Mouse (Mus musculus) ES-E14 (cell line): ENCODE measurements around the gene Scrg1. TPM values are rescaled to one million over a fixed set of nuclear protein-coding genes. Genes with fewer than 3 reads are reported as not detected.

Experiments used
- DNase-seq: peaks from one replicate; pipeline ENCODE4 v3.0.0-alpha.2; 2013; ENCODE audit warnings: low read depth, low spot score
- H3K27ac ChIP-seq: 2 replicates; pipeline ENCODE4 v1.5.1; 2012; ENCODE audit warnings: low read depth, mild to moderate bottlenecking, low read length, moderate library complexity, mixed read lengths; ENCODE audit not compliant: poor library complexity, insufficient read depth, severe bottlenecking
- H3K36me3 ChIP-seq: 2 replicates; pipeline ENCODE4 v1.6.1; 2012; ENCODE audit warnings: mild to moderate bottlenecking, low read length, moderate library complexity, mixed read lengths; ENCODE audit not compliant: control insufficient read depth, poor library complexity, insufficient read depth, severe bottlenecking
- H3K4me1 ChIP-seq, 2 experiments: fragments of 150-350 bp in 1 of 2; sonication (generic) in 1 of 2; 2 replicates each; pipeline ENCODE4 v1.6.1; 2012; ENCODE audit warnings: low read length in 2 of 2, mild to moderate bottlenecking in 1 of 2, mixed read lengths in 1 of 2; ENCODE audit not compliant: control insufficient read depth in 2 of 2, insufficient read depth in 2 of 2, poor library complexity in 1 of 2
- H3K4me3 ChIP-seq, 2 experiments: fragments of 150-350 bp in 1 of 2; sonication (generic) in 1 of 2; 2 replicates each; pipeline ENCODE4 v1.5.1; 2012; ENCODE audit warnings: low read length in 2 of 2, low read depth in 1 of 2, mild to moderate bottlenecking in 1 of 2, mixed read lengths in 1 of 2; ENCODE audit not compliant: insufficient read depth in 1 of 2, poor library complexity in 1 of 2, severe bottlenecking in 1 of 2
- H3K9ac ChIP-seq: 2 replicates; pipeline ENCODE4 v1.6.1; 2012; ENCODE audit warnings: low read depth, mild to moderate bottlenecking, low read length, mixed read lengths; ENCODE audit not compliant: poor library complexity, insufficient read depth, severe bottlenecking
- H3K9me3 ChIP-seq: fragments of 150-350 bp; sonication (generic); 2 replicates; pipeline ENCODE4 v1.6.1; 2012; ENCODE audit warnings: low read depth, mild to moderate bottlenecking, low read length; ENCODE audit not compliant: control insufficient read depth, insufficient read depth
- CHD2 ChIP-seq: IDR thresholded peaks from 2 replicates; pipeline ENCODE4 v1.6.1; 2014; ENCODE audit warnings: mild to moderate bottlenecking, low read depth, low read length, inconsistent platforms
- HCFC1 ChIP-seq: IDR thresholded peaks from 2 replicates; pipeline ENCODE4 v1.6.1; 2012; ENCODE audit warnings: low read length, inconsistent platforms, borderline replicate concordance; ENCODE audit not compliant: insufficient read depth
- MAFK ChIP-seq: IDR thresholded peaks from 2 replicates; pipeline ENCODE4 v1.6.1; 2014; ENCODE audit warnings: mild to moderate bottlenecking, low read depth, low read length, inconsistent platforms; ENCODE audit not compliant: insufficient read depth
- ZC3H11A ChIP-seq: IDR thresholded peaks from 2 replicates; pipeline ENCODE4 v1.6.1; 2012; ENCODE audit warnings: low read depth, mild to moderate bottlenecking, inconsistent platforms, low read length, borderline replicate concordance
- ZNF384 ChIP-seq: IDR thresholded peaks from 2 replicates; pipeline ENCODE4 v1.6.1; 2012; ENCODE audit warnings: low read depth, low read length, inconsistent platforms
- in situ Hi-C, 2 experiments: fragments of 600-800 bp; cut with MboI; formaldehyde crosslinking; loops; one replicate each; pipeline ENCODE4 v1.15.1; 2025; ENCODE audit warnings: low sequenced_read_pairs in 2 of 2, inconsistent platforms in 1 of 2; ENCODE audit not compliant: unreplicated experiment in 2 of 2
- total RNA-seq: library from RNA; depleted of rRNA; stranded (reverse); fragments of 300-350 nt; gene quantifications from 2 replicates; pipeline ENCODE4 v1.2.3, GENCODE M21; 2012

The Scrg1 gene
- total RNA-seq, 1 experiment, result not detected

- DNase-seq, result no peak
- TF ChIP-seq ZC3H11A (no peak), CHD2 (no peak), ZNF384 (no peak), HCFC1 (no peak), MAFK (no peak)
- Histone ChIP-seq H3K4me3 (no peak overlapping the region), H3K4me1 (no peaks in the 10 kb centered on the region), H3K9me3 (no peaks in the 10 kb centered on the region), H3K36me3 (no peaks in the 10 kb centered on the region), H3K27ac (no peak overlapping the region), H3K9ac (no peak overlapping the region)
- in situ Hi-C loops, result loop anchor here (5.0 to 25.0 kb wide), 2 partner anchors 101 to 356 kb away; no protein-coding TSS in a partner anchor
These were observed 24.8 kb upstream of the Scrg1 start for GRCm38 (mm10) chr8:57430901-57431300.

DNA sequence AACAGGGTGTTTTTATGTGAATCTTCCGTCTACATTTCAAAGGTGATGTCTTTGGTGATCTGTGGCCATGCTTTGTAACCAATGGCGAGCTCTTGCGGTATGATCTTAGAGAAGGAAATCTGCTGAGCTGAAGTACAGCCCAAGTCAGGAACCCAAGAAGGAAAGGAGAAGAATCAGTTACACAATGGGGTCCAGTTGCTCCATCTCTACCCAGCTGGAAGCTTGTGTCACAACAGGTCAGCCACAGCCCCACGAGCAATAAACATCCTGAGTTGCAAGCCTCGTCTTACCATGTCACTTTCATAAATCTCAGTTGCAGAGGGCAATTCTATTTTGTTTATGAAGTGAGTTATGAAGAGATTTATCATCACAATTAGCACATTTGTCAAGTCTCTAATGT, 22.9 kb upstream of the Scrg1 start:
- DNase-seq, result no peak
- in situ Hi-C loops, result loop anchor here (5.0 to 25.0 kb wide), 2 partner anchors 99 to 354 kb away; no protein-coding TSS in a partner anchor
- no peak for TF ChIP-seq ZNF384
- TF ChIP-seq HCFC1, result no peak
- no peak for TF ChIP-seq MAFK
- no peak for TF ChIP-seq ZC3H11A
- no peak for TF ChIP-seq CHD2
- no peak overlapping the region for H3K27ac ChIP-seq
- no peaks in the 10 kb centered on the region for H3K9me3 ChIP-seq
- no peaks in the 10 kb centered on the region for H3K36me3 ChIP-seq
- no peak overlapping the region for H3K9ac ChIP-seq
- H3K4me1 ChIP-seq, result no peaks in the 10 kb centered on the region
- no peak overlapping the region for H3K4me3 ChIP-seq

DNA sequence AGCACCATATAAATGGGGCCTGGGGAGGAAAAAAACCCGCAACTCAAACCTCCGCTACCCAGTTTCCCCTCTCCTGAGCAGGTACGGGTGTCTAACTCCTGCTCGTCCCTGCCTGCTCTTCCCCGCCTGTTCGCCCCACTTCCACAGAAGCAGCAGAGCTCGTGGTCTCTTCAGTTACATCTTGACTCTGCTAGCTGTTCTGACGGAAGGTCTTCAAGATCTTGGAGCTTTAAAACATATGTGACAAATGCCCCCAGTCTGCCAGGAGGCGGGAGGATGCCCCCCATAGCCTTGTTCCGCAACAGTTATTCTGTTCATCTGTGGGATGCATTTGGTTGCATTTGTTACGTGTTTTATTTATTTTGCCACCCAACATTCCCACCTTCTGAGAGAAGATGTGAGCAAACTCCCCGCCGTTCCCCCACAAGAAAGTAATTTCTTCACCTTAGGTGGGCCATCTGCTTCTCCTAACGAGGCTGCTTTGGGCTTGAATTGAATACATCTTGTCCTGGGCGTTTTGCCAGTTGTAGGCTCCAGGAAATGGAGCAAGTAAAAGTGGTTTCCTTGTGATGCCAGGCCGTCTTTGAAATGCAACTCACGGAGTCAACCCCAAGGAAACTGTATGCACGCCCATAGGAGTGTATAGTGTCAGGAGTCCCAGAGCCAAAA, 19.8 kb upstream of the Scrg1 start:
- in situ Hi-C loops, result loop anchor here in 1 of 2 experiments (25.0 kb wide), 1 partner anchor 351 kb away; no protein-coding TSS in a partner anchor
- no peaks in the 10 kb centered on the region for H3K9me3 ChIP-seq
- DNase-seq, result no peak
- no peaks in the 10 kb centered on the region for H3K4me1 ChIP-seq
- TF ChIP-seq CHD2, result no peak
- TF ChIP-seq ZC3H11A, result no peak
- no peak for TF ChIP-seq HCFC1
- no peak for TF ChIP-seq ZNF384
- TF ChIP-seq MAFK, result no peak
- no peak overlapping the region for H3K27ac ChIP-seq
- H3K36me3 ChIP-seq, result no peaks in the 10 kb centered on the region
- H3K9ac ChIP-seq, result no peak overlapping the region
- H3K4me3 ChIP-seq, result no peak overlapping the region

DNA sequence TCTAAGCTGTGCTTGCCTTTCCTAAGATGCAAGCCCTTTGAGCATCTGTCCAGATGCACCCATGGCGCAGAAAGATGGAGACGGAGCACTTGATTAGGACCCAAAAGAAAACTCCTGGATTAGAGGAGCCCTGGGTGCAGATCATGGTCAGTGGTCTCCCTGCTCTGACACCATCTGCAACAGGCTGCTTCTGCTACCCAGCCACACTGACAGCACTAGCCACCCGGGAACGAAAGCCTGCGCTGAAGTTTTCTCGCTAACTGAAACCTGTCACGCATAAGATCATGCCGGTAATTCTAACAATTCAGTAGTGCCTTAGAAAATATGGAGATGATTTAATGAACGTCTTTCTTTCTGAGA, 19.3 kb upstream of the Scrg1 start:
- Histone ChIP-seq H3K4me3 (no peak overlapping the region), H3K9ac (no peak overlapping the region), H3K4me1 (no peaks in the 10 kb centered on the region), H3K36me3 (no peaks in the 10 kb centered on the region), H3K27ac (no peak overlapping the region), H3K9me3 (no peaks in the 10 kb centered on the region)
- TF ChIP-seq HCFC1 (no peak), CHD2 (no peak), MAFK (no peak), ZNF384 (no peak), ZC3H11A (no peak)
- in situ Hi-C loops, result loop anchor here in 1 of 2 experiments (25.0 kb wide), 1 partner anchor 351 kb away; no protein-coding TSS in a partner anchor
- DNase-seq, result no peak

GRCm38 (mm10) chr8:57441131-57441530, 14.6 kb upstream of the Scrg1 start:
- in situ Hi-C loops, result loop anchor here in 1 of 2 experiments (25.0 kb wide), 1 partner anchor 346 kb away; no protein-coding TSS in a partner anchor
- TF ChIP-seq ZC3H11A (no peak), CHD2 (no peak), ZNF384 (no peak), HCFC1 (no peak), MAFK (no peak)
- no peaks in the 10 kb centered on the region for H3K36me3 ChIP-seq
- H3K4me3 ChIP-seq, result no peak overlapping the region
- H3K4me1 ChIP-seq, result no peaks in the 10 kb centered on the region
- H3K9me3 ChIP-seq, result no peaks in the 10 kb centered on the region
- no peak overlapping the region for H3K27ac ChIP-seq
- no peak overlapping the region for H3K9ac ChIP-seq
- DNase-seq, result no peak
